Mouse (Mus musculus): Measurements from ENCODE around the gene Gm11756.
"Not testable (repeated sequence)": the region's sequence is repeated elsewhere in the genome, so short reads cannot be mapped to it uniquely, and the experiment has no call there.

Gene Gm11756

DNA sequence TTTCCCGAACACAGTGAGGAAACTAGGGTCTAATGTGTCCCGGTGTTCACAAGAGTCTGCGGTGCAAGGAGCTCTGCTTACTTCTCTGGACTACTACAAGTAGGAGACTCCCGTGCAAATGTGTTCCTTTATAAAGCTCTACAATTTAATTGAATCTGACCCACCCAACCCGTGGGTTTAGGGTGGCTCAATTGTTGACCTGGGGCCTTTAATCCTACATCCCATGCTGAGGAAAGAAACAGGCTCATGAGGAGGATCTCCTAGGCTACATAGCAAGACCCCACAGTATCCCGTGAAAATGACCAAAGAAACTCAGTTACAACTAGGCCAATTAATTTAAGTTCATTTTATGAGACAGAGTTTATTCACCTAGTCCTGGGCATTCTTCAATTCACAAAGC, at the start of gene Gm11756:
TSS of gene Gm11756 (minus strand) at position 101 of the 400 bp plus-strand sequence.
- DNase-seq (ENCODE audit: extremely low read depth, low read depth, low spot score) = not testable (repeated sequence)

DNA sequence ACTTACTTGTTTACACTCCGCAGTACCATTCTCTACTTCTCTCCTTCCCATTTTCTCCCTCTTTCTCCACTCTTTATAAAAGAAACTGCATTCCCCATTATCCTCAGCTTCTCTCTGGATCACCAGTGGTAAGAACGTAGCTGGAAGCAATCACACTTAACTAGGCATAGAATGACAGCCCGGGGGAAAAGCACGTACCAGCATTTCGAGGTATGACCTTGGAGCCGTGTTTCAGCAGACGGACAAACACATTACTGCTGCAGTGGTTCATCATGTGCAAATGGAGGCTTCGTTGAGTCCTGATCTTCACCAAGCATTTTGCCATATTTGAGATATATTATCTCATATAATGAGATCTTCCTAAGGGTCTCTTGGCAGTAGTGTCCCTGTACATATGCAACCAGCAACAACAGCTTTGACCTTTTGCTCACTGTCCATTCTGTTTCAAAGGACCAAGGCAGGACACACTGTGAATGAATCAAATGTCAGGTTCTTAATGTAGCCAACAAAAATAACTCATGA, 29.9 kb upstream of the Gm11756 start, which contains the start of gene 2310002L09Rik:
TSS of gene 2310002L09Rik (minus strand) at position 472 of the 522 bp plus-strand sequence.
- no peak for DNase-seq (ENCODE audit: extremely low read depth, low read depth, low spot score)

DNA sequence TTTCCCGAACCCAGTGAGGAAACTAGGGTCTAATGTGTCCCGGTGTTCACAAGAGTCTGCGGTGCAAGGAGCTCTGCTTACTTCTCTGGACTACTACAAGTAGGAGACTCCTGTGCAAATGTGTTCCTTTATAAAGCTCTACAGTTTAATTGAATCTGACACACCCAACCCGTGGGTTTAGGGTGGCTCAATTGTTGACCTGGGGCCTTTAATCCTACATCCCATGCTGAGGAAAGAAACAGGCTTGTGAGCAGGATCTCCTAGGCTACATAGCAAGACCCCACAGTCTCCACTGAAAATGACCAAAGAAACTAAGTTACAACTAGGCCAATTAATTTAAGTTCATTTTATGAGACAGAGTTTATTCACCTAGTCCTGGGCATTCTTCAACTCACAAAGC, 14.7 kb downstream of the Gm11756 start, which contains the start of gene Gm13871:
TSS of gene Gm13871 (minus strand) at position 101 of the 400 bp plus-strand sequence.
- DNase-seq (ENCODE audit: extremely low read depth, low read depth, low spot score) = not testable (repeated sequence)

DNA sequence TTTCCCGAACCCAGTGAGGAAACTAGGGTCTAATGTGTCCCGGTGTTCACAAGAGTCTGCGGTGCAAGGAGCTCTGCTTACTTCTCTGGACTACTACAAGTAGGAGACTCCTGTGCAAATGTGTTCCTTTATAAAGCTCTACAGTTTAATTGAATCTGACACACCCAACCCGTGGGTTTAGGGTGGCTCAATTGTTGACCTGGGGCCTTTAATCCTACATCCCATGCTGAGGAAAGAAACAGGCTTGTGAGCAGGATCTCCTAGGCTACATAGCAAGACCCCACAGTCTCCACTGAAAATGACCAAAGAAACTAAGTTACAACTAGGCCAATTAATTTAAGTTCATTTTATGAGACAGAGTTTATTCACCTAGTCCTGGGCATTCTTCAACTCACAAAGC, 29.5 kb downstream of the Gm11756 start, which contains the start of gene Gm11757:
TSS of gene Gm11757 (minus strand) at position 101 of the 400 bp plus-strand sequence.
- DNase-seq (ENCODE audit: extremely low read depth, low read depth, low spot score) = not testable (repeated sequence)

DNA sequence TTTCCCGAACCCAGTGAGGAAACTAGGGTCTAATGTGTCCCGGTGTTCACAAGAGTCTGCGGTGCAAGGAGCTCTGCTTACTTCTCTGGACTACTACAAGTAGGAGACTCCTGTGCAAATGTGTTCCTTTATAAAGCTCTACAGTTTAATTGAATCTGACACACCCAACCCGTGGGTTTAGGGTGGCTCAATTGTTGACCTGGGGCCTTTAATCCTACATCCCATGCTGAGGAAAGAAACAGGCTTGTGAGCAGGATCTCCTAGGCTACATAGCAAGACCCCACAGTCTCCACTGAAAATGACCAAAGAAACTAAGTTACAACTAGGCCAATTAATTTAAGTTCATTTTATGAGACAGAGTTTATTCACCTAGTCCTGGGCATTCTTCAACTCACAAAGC, 44.4 kb downstream of the Gm11756 start, which contains the start of gene Gm11758:
TSS of gene Gm11758 (minus strand) at position 101 of the 400 bp plus-strand sequence.
- DNase-seq (ENCODE audit: extremely low read depth, low read depth, low spot score) = not testable (repeated sequence)
